ENCODE assay signal across 18 mouse cellular contexts in genomic region chr7:113551742-113552463, GRCm38 (mm10). TPM values are rescaled to one million over a fixed set of nuclear protein-coding genes. Genes with fewer than 3 reads are reported as not detected.
DNase-seq lines count a peak whose midpoint lies in the region; ATAC-seq and TF ChIP-seq lines count a peak whose summit lies in the region.
"Had no signal": no experiment of that assay in that cellular context is flagged by ENCODE, and none has a peak within 500 bp of the region (broad histone marks: within the 10 kb centered on the region; RNA-seq: fewer than 3 reads in every experiment).

No protein-coding gene starts in this region.

- peak; percentile 57; the same call in 1 of the 2 replicates for ATAC-seq in liver, embryonic 12.5 days
- no peak for ATAC-seq in liver, postnatal 0 days
- peak; percentile 43; the same call in 1 of the 2 replicates for ATAC-seq in liver, embryonic 14.5 days (ENCODE audit: insufficient read depth)
- peak; percentile 51 for ATAC-seq in megakaryocyte progenitor cell, adult 5-6 weeks (replicated peaks; ENCODE audit: poor library complexity)
- ATAC-seq: forebrain, embryonic 15.5 days had no signal

- H3K9ac ChIP-seq in liver, embryonic 12.5 days: no peak overlapping the region
- no peak overlapping the region for H3K9ac ChIP-seq in liver, postnatal 0 days (replicated peaks)
- no peak overlapping the region for H3K9ac ChIP-seq in liver, embryonic 14.5 days (replicated peaks)
- H3K9ac ChIP-seq: embryonic facial prominence, embryonic 12.5 days; forebrain, embryonic 15.5 days; heart, embryonic 12.5 days; hindbrain, embryonic 14.5 days had no signal

- no peak overlapping the region for H3K27ac ChIP-seq in liver, embryonic 12.5 days
- H3K27ac ChIP-seq in liver, postnatal 0 days (ENCODE audit: low read depth): no peak overlapping the region
- H3K27ac ChIP-seq in liver, embryonic 14.5 days: no peak overlapping the region
- H3K27ac ChIP-seq: embryonic facial prominence, embryonic 12.5 days; forebrain, embryonic 15.5 days; hindbrain, embryonic 10.5 days; hindbrain, embryonic 14.5 days had no signal

- TF ChIP-seq CTCF in liver, postnatal 0 days (IDR thresholded peaks at IDR 0.05; ENCODE audit: low read depth): no peak
- no peak for TF ChIP-seq CTCF in liver, embryonic 14.5 days (IDR thresholded peaks at IDR 0.05; ENCODE audit: low read depth)

- H3K36me3 ChIP-seq in liver, embryonic 12.5 days: peaks cover 26% of the 10 kb centered on the region
- peaks cover 11% of the 10 kb centered on the region; the same call in 1 of the 2 replicates for H3K36me3 ChIP-seq in liver, postnatal 0 days (replicated peaks; ENCODE audit: insufficient read depth, low read length)
- H3K36me3 ChIP-seq in liver, embryonic 14.5 days (replicated peaks; ENCODE audit: control insufficient read depth, insufficient read depth, low read depth): peaks cover 5% of the 10 kb centered on the region

- TF ChIP-seq EP300 in liver, postnatal 0 days (IDR thresholded peaks at IDR 0.05; ENCODE audit: low read depth): no peak
- peak; percentile 29; the same call in 1 of the 2 replicates for TF ChIP-seq EP300 in liver, embryonic 14.5 days (IDR thresholded peaks at IDR 0.05; ENCODE audit: low read depth)

- no peak for DNase-seq in liver, postnatal 0 days
- no peak for DNase-seq in liver, embryonic 14.5 days (ENCODE audit: low read depth in 3 of 3, low spot score in 3 of 3)
- no peak for DNase-seq in layer of hippocampus, adult 8-10 months (ENCODE audit: low spot score in 2 of 2)
- no peak for DNase-seq in thymus, adult 18-20 months
- DNase-seq in right cerebral cortex, postnatal 14 days: no peak
- DNase-seq: adrenal gland, adult 8-10 months; adrenal gland, postnatal 36 days; cerebellum, adult 2 months; cerebellum, postnatal 10 days; gastrocnemius, postnatal 10 days had no signal

- no peak overlapping the region for H3K4me2 ChIP-seq in liver, embryonic 12.5 days
- no peak overlapping the region for H3K4me2 ChIP-seq in liver, postnatal 0 days (ENCODE audit: low read depth, low read length)
- no peak overlapping the region for H3K4me2 ChIP-seq in liver, embryonic 14.5 days (ENCODE audit: low read depth)
- H3K4me2 ChIP-seq: embryonic facial prominence, embryonic 12.5 days; forebrain, embryonic 15.5 days; heart, embryonic 12.5 days; hindbrain, embryonic 14.5 days had no signal

- no peaks in the 10 kb centered on the region for H3K27me3 ChIP-seq in liver, embryonic 12.5 days (replicated peaks)
- no peaks in the 10 kb centered on the region for H3K27me3 ChIP-seq in liver, postnatal 0 days (ENCODE audit: insufficient read depth, low read length)
- no peaks in the 10 kb centered on the region for H3K27me3 ChIP-seq in liver, embryonic 14.5 days (ENCODE audit: control insufficient read depth, insufficient read depth, low read length)
- H3K27me3 ChIP-seq: CH12.LX; embryonic facial prominence, embryonic 12.5 days; forebrain, embryonic 15.5 days; heart, embryonic 12.5 days had no signal

- H3K9me3 ChIP-seq in liver, embryonic 12.5 days (replicated peaks): no peaks in the 10 kb centered on the region
- H3K9me3 ChIP-seq in liver, postnatal 0 days (ENCODE audit: low read length): no peaks in the 10 kb centered on the region
- H3K9me3 ChIP-seq in liver, embryonic 14.5 days (ENCODE audit: control insufficient read depth, low read length): no peaks in the 10 kb centered on the region
- H3K9me3 ChIP-seq: embryonic facial prominence, embryonic 12.5 days; forebrain, embryonic 15.5 days; heart, embryonic 12.5 days; hindbrain, embryonic 10.5 days had no signal

- H3K4me1 ChIP-seq in liver, embryonic 12.5 days: 0 out of 2 replicates have a peak, but pooled peaks cover 3% of the 10 kb centered on the region
- H3K4me1 ChIP-seq in liver, postnatal 0 days (ENCODE audit: insufficient read depth): no peaks in the 10 kb centered on the region
- H3K4me1 ChIP-seq in liver, embryonic 14.5 days (replicated peaks; ENCODE audit: control insufficient read depth in 2 of 2, insufficient read depth in 2 of 2, low read length in 1 of 2): no peaks in the 10 kb centered on the region
- H3K4me1 ChIP-seq: embryonic facial prominence, embryonic 12.5 days; forebrain, embryonic 15.5 days; heart, embryonic 12.5 days; hindbrain, embryonic 10.5 days had no signal

- H3K4me3 ChIP-seq in liver, embryonic 12.5 days: no peak overlapping the region
- no peak overlapping the region for H3K4me3 ChIP-seq in liver, postnatal 0 days (ENCODE audit: low read depth, low read length)
- no peak overlapping the region for H3K4me3 ChIP-seq in liver, embryonic 14.5 days (ENCODE audit: insufficient read depth in 1 of 2, low read depth in 2 of 2, low read length in 2 of 2)
- H3K4me3 ChIP-seq: embryonic facial prominence, embryonic 12.5 days; forebrain, embryonic 15.5 days; heart, embryonic 12.5 days; hindbrain, embryonic 10.5 days had no signal

RNA-seq across cellular contexts. Expression of gene Far1, which starts 38.3 kb away (rescaled TPM):
- polyA plus RNA-seq in liver, embryonic 12.5 days (2016; fragmentation: Nextera tagmentation; extraction: Ambion mirVana): 33.1 and 37.9 TPM in 2 replicates
- 10.9 and 13.2 TPM in 2 replicates for polyA plus RNA-seq in liver, postnatal 0 days (2015; fragmentation: Nextera tagmentation; extraction: Ambion mirVana)
- polyA plus RNA-seq in liver, embryonic 14.5 days (2012; rRNA removed): 8.6 and 12.0 TPM in 2 replicates
- polyA plus RNA-seq in liver, embryonic 14.5 days (2014; fragmentation: Nextera tagmentation; extraction: Ambion mirVana): 21.8 and 24.9 TPM in 2 replicates
- total RNA-seq in megakaryocyte progenitor cell, adult 5-6 weeks (2015): 140 and 148 TPM in 2 replicates
- total RNA-seq in megakaryocyte progenitor cell, adult 5-6 weeks (2017): 97.5 and 122 TPM in 2 replicates
- 100 to 1,000 TPM; 100 to 145 (median 113) TPM for total RNA-seq in layer of hippocampus, adult 8-10 months (2022)
